Mouse (Mus musculus): ENCODE data around the gene Myo16.
A peak's percentile ranks its signal among the peaks of the same experiment; 100 is the strongest.

Myo16 gene

DNA sequence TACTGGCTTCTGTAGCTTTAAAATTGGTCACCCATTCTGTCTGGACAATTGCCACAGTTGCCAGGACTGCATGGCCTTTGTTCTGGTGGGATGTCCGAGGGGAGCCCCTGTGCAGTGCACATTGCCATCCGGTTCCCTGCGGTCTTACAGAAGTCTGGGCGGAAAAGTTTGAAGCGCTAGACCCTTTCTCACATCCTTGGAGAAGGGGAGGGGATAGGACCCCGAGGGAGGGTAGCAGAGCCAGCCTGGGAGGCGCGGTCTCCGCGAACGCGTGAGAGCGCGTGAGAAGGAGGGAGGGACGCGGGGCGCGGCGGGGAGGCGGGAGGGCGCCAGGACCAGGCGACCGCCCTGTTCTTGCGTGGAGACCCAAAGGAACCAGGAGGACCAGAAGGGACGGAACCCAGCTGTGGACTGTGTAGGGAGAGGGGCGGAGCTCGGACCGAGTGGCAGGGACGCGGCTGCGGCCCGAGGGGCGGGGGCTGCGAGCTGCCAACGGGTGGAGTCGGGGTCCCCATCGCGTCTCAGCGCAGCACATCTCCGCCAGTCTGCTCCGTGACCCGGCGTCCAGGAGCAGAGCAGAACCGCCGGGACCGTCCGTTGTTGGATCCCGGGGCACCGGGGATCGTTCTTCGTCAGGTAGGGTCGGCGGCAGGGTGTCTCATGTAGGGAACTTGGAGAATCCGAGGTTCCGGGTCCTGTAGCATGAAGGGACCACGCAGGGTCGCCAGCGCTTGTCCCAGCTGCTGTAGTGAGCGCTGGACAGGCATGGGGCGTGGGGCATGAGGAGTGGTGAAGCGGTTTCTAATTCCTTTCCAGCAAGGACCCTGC lies at the start of gene Myo16:
TSS of gene Myo16 (plus strand) at position 301 of the 828 bp plus-strand sequence.
- DNase-seq = peak; percentile 37

DNA sequence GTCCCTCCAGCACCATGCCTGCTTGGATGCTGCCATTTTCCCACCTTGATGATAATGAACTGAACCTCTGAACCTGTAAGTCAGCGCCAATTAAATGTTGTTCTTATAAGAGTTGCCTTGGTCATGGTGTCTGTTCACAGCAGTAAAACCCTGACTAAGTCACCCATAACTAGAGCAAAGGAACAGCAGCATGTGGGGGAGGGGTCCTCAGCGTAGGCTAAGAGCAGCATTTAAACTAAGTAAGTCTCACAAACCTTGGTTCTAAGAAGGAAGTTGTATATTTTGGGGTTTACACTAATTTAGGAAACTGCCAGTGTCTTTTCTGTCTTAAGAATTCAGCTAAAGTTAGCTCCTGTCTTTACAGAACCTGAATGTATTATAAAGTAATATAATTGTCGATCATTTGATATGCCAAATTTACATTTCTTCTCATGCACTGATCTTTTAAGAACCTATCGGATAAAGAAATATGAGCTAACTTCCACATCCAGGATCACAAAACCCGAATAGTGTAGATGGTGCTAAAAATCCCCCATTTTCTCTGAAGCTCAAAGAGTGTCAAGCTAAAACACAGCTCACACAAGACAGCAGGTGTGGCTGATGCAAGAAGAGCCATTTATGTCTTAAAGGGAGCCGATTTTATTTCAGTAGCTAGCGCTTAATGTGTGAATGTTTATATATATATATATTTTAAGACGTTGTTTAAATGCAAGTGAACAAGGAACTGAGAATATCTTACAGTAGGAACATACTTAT lies 45.0 kb upstream of the Myo16 start:
- DNase-seq = no peak

DNA sequence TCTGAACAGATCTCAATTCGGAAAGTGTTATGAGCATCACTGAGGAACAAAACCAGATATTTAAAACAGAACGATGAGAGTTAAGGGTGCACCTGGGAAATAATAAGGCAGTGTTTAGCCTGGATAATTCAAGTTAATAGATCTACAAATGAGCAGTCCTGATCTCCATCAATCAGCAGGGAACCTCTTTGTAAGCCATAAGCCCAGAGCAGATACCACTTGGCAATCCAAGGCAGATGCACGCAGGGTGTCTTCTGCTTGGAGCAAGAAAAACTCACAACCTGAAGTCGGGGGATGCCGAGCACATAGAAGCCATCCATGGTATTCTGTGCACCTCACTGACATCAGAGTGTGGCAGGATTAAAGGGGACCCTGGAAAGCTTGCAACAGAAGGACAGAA lies 31.0 kb upstream of the Myo16 start:
- no peak for DNase-seq

DNA sequence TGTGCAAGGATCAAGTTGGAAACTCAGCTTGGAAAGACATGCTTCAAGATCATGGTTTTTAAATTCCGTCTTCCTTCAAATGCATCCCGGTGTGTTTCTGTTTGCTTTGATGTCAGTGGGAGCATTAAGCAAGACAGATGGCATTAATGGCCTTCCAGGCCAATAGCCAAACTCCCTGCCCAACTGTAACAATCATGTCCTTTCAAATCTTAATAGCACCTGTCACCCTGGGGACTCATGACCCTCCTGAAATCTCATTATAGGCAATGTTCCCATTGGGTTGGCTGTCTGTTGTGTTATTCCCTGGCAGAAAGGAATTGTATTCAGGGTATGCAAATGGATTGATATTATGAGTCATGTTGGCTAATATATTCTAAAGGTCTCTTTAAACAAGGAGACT lies 30.3 kb upstream of the Myo16 start:
- no peak for DNase-seq

DNA sequence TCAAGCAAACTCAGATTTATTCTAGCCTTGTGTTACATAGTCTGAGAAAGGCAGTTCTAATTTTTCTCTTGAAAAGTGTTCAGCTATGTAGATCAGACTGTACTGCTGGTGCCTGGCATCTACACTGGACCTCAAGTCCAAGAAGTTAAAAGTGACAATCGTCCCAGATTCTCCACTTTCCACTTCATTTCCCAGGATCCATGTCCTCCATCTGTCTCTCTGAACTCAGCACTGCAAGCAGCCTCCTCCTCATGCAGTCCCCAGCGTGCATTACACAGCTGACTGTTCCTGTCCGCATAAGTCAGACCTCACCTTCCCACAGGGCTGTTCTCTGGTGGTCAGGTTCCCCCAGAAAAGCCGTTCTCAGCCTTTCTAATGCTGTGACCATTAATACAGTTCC lies 28.0 kb upstream of the Myo16 start:
- no peak for DNase-seq

DNA sequence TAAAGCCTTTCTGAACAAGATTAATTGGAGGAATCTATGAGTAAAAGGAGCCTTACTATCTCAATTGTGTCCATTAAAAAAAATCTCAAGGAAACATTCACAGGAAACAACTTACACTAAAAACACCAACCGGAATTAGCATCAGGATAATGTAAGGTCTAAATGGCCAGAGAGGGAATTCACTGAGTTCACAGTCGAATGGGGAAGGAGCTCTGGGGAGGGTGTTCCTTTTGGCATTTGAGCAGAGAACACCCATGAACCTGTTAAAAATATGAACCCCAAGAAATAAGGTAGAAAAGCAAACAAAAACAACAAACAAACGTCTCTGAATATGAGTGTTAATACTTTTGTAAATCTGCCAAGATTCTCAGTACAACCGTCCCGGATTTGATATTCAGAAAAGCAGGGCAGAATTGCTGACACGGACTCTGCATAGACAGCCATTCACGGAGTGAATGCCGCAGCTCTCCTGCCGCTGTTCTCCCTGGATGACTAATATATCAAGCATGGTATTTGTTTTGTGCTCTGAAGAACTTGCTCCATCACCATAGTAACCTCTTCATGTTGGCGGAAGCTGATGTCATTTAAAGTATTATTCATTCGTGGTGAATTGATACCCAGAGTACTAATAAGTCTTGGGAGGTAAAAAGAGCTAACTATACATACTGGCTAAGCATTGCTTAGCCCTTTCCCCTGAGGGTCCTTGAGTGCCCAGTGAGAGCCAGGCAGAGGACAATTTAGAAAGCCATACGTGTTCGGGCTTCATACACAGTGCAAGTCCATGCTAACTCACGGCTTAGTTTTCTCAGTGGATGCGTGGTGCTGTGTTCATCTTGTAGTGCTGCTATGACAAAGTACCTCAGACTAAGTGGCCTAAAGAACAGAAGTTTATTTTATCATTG lies 22.9 kb upstream of the Myo16 start:
- DNase-seq = no peak

DNA sequence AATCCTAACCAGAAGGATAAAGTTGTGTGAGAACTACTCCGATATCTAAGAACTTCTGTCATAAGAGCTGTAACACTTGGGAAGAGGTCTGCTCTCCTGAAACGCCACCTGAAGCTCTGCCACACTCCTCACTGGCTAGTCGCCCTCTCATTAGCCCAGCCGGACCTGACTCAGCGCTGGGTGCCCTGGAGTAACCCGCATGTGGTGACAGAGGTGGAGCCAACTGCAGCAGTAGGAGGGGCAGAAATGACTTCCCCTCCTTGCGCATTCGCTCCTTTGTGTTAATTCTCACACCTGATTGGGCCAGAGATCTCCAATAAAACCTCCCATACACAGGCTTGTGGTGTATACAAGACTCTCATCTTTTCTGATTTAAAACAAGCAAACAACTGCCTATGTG lies 14.2 kb upstream of the Myo16 start:
- no peak for DNase-seq

DNA sequence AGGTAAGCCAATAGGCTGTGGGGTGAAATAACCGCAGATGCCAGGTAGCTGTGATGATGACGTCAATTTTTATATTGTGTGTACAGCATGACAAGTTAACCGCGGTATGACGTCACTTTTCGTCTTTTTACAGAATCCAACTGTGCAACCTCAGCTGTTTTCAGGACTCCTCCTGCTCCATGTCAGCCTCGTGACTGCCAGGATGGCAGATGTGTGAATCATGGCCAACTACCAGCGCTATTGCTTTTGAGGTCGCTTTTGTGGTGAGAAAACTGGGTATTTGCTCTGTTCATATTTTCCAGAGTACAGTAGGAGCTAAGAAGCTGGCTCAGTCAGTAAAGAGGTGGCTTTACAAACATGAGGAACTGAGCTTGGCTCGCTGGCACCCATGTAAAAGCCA lies 9.8 kb upstream of the Myo16 start:
- DNase-seq = no peak

DNA sequence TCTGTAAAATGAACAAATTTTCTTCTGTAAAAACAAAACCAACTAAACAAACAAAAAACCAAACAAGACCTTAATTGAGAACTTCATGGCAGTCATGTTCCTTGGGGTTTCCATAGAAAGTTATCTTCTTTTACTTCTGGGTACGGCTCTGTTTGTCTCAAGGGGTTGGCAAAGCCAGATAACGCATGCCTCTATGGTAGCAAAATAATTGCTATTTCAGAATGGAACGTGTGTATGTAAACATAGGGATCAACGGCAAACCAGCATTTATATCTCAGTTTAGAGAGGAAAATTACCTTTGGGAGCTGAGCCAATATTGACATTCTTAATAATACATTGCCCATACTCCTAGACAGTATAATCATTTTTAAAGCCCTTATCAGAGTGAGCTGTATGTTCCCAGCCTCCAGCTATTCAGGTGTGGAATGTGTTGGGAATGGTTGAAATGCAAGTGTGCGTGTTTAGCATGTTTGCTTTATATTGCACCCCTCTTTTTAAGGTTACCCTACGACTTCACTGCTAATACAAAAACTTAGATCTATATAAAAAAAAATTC lies 1.9 kb upstream of the Myo16 start:
- no peak for DNase-seq

DNA sequence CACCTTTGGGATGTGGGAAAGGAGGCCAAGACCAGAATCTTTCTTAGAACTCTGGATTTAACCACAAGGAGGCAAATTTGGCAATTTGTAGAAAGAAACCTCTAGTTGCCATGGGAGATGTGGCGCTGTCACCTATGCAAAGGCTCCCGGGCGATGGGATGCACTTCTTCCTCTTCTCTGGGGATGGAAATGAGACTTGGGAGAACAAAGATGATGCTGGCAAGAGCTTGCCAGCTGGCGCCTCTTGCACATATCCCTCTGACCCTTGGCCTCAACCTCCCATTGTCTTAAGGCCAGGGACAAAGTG lies 681 bp downstream of the Myo16 start:
- no peak for DNase-seq

DNA sequence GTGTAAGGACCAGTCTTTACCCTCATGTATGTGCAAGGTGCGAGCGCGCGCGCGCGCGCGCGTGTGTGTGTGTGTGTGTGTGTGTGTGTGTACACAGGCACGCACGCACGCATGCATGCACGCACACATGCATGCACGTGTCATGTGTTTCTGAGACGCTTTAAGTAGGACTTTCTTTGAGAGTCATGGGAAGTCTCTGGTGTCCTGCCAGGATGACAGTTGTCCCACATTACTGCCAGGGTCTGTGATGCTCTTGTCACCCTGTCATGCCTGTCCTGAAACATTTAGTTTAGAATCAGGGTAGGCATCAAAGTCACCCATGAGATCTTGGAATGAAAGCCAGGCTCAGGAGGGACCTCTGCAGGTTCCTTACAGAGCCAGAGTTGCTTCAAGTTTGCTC lies 1.4 kb downstream of the Myo16 start:
- DNase-seq = no peak

DNA sequence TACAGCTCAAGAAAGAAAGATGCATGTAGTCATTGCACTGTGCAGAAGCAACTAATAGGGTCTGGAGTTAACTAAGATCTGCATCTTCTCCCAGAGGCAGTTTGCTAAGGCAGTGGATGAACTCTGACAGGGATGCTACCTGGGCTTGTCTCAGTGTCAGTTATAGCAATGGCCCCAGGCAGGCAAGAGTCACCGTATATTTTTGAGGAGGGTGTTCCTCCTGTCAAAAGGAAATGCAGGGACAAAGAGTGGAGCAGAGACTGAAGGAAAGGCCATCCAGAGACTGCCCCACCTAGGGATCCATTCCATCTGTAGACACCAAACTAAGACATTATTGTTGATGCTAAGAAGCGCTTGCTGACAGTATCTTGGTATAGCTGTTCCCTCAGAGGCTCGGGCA lies 7.4 kb downstream of the Myo16 start:
- no peak for DNase-seq

DNA sequence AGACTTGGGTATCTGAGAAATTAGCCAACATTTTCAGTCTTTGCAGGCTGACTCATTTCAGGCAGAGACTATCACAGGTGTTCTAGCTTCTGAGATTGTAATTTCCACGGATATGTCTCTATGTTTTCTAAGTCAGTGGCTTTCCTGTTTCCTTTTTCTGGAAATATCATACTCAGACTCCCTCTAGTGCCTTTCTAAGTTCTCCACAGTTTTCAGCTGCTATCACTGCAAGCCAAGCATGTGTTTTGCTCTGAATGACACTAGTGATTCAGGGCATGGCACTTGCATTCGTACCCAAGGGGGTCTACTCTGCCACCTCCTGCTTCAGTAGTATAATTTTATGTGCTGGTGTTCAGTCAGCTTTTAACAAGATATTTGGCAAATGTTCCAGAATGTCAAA lies 11.2 kb downstream of the Myo16 start:
- DNase-seq = no peak

DNA sequence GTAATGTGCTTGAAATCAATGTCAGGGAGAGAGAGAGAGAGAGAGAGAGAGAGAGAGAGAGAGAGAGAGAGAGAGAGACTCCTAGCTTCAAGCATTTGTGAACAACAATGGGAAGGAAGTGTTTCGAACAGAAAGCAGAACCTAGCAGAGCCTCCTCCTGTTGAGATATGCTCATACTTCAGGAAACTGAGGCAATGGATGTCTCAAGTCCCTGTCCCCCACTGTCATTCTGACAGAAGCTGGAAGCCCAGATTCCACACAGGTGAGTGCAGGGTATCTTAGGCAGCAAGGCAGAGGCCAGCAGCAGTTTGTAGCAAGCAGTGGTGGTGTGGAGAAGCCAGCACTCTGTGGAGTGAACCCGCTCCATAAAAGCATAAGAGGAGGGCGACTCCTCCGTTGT lies 14.6 kb downstream of the Myo16 start:
- no peak for DNase-seq

DNA sequence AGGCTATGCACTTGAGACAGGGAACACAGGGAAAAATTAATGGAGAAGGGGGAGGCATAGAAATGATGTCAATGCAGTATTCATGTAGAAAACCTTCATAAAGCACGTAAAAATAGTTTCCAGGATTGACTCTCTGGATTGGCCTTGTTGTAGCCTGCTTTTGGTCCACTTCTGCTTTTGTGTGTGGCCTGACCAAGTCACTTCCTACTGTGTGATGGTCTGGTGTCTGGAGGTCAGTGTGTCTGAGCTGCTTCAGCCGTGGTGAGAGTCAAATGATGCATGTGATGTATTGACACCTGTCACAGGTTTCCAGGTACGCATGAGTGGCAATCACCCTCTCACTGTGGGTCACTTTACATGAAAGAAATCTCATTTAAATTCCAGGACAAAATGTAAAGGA lies 16.2 kb downstream of the Myo16 start:
- DNase-seq = no peak

DNA sequence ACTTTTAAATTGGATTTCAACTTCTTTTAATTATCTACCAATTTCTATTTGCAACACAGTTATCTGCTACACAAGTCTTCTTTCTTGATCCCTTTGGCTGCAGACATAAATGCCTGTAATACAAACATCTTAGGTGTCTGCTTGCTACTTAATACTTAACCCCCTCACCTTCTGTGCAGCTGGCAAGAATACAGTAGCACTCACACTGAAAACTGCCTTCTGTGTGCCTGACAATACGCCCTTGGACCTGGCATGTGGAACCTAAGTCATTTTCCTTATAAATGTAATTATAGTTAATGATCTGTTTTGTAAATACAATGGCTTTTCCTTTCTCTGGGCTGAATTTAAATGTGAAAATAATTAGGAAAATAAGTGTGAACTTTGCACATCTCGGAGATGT lies 17.6 kb downstream of the Myo16 start:
- no peak for DNase-seq

DNA sequence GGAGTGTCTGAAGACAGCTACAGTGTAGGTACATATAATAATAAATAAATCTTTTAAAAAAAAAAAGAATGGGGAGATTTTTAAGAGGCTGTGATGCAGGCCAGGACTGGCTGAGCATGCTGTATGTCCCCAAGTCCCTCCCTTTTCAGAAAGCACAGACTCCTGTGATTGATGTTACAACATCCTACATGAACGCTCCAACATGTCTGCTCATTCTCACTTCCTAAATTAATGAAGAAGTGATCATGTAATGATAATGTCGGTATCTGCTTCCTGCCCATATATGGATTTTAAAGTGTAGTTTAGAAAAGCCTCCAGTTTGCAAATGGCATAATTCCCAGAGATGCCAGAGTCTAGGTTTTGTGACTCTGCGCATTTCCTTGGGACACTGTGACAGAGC lies 18.6 kb downstream of the Myo16 start:
- no peak for DNase-seq

DNA sequence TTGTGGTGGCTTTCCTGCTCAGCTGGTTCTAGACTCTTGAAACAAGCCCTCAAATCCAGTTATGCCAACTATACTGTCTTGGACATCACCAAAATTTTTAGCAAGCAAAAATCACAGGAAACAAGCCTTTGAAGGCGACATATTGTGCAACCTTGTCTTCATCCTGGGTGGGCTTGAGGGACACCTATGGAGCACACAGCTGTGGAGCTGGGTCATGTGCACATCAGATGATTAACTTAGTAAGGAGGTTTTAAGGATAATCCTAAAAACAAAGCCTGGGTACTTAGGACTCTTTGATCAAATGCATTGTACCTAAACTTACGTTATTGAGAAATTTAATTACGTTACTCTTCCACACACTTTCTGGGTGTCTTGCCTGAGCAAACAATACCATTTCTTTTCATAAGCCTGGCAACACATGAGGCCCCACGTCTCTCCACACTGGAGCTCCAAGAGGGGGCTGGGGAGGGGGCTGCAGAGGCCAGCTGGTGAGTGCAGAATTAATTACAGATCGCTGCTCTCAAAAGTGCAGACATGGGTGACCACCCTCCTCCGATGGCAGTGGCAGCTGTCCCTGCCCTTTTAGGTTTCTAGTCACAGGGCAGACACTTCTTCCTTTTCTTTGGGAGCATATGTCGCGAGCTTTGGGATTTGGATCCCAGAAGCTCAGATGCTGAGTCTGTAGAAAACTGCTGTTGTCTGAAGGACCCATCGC lies 19.5 kb downstream of the Myo16 start:
- DNase-seq = no peak

DNA sequence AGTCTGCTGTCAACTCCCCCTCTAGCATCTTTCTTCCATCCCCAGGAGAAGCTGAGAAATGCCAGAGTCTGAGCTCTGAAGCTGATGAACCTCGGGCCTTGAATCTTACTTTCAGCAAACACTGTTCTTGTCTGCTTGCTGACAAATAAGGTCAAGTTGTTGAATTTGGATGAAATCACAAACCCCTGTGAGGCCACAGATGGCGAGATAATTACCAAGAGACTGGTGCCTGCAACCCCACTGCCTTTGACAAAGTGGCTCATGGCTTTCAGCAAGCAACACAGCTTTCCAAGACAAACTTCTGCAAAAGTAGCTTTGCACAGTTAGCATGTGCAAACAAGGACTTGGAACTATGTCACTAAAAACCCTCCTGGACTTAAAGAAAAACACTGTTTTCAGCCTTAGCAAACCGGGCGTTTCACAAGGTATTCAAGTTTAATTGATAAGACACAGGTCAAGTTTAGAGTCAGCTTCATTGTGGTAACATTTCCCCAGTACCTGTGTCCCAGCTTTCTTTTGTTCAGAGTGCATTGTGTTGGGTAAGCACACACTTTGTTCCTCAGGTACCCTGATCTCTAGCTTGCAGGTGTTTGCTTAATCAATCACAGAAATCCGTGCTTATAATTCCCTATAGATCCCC lies 20.6 kb downstream of the Myo16 start:
- no peak for DNase-seq

DNA sequence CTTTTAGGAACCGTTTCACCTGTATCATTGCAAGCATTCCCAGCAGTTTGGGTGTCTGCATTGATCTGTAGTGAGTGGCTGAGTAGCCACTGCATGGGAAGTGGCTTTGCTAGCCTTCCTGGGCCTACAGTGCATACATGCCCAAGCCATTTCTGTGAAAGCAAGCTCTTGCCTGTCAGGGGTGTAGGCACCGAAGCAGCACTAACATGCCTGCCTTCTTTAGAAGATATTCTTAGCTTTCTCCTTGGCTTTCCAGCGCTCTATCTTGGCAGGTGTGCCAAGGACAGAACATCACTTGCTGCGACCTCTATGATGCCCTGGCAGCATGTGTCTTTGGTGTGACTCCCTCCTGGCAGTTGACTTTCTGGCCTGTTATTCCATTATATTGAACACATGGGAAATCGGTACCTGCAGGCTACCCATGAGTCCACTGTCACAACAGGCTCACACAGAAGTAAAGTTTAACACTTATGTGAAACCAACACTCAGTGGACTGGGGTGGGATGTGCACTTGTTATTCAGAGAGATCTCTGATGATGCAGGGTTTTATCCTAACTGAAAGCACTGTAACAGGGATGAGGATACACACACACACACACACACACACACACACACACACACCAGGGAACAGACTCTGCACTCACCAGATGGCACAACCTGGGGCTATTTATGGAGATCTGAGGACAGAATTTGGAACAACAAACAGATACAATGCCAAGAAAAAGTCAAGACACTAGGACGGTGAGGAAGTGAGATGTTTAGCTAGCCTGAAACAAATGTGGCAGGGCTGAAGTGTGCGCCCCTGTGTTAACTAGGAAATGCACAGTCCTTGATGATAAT lies 21.4 kb downstream of the Myo16 start:
- no peak for DNase-seq

DNA sequence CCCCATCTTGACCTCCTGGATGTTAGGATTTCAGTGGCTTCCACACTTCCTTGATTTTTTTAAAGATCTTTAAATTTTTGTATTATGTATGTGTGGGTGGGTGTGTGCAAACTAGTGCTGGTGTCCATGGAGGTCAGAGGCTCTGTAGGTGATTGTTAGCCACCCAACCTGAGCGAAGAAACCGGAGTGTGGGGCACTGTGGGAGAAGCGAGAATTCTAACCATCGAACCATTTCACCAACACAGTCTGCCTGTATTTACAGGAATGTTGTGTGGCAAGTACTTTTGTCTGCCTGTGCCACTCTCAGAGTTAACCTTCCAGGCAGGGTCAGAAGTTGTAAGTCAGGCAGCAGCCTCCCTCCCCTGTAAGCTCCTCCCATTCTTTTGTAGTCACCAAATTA lies 22.3 kb downstream of the Myo16 start:
- DNase-seq = no peak

Measured in right cerebral cortex, postnatal 14 days (tissue).